Mouse (Mus musculus): ENCODE data around the gene Hspa1l. TPM values are rescaled to one million over a fixed set of nuclear protein-coding genes. Genes with fewer than 3 reads are reported as not detected.
"Not testable (repeated sequence)": the region's sequence is repeated elsewhere in the genome, so short reads cannot be mapped to it uniquely, and the experiment has no call there.

Gene Hspa1l
- total RNA-seq, 2 experiments from 2014 or later: 0.22 TPM; not detected in 1

DNA sequence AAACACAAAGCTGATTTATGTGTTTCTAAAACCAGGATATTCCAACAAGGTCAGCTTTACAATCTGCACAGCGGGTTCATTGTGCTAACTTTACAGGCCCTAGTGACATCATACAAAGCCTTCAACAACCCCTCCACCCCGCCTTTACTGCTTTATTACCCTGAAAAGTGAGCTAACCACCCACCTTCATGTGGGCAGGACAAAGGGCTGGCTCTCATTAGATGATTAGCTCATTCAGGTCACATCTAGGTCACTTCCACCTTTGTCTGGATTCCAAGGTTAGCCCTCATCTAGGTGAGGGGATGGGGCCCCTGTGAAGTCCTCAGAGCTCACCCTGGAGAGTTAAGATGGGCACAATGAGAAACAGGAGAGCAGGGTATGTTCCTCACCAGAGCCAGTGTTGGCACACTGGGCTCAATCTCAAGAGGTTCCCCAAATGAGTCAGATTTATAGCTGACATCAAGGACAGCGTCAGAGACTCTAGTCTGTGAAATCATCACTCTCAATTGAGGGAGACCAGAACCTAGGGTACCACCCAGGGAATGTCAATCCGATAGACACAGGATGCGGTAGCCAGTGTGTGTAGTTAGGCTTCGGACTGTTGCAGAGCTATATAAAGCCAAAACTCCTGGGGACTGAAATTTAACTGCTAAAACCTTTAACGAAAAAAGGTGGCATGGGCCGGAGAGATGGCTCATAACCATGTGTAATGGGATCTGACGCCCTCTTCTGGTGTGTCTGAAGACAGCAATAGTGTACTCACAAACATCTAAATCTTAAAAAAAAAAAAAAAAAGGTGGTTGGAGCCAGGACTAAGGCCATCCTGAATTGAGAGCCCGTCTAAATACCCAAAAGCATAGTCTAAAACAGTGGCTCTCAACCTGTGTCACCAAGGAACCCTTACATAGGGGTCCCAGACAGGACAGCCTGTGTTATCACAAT is 21.7 kb upstream of the Hspa1l start:
- intact Hi-C loops (cut with DNase I): no loop called here
- DNase-seq: no peak

DNA sequence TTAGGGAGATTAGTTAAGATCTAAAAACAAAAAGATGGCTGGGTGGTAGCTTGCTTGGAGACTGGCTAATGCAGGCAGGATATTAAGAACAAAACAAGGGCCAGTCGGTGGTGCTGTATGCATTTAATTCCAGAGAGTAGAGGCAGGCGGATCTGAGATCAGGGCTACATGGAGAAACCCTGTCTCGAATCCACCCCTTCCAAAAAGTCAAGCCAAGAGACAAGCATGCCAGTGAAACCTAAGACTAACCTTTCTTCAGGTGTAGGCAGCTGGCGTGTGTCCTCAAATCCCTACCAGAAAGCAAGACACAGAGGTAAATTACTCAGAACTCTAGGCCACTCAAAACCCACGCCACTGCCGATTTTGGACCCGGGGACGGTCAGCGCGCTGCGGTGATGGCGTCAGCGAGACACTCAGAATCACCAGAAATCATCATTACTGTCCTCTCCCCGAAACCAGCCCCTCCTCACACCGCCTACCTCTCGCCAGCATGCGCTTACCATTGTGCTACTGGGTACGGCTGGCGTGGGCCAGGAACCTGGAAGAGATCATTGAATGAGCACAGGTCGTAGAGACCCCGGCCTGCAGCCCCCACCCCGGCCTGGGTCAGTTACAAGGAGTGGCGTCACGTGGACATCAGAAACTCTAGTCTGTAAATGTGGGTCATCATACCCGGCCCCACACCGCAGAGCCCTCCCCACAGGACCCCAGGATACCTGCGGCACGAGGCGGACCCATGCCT is 20.7 kb upstream of the Hspa1l start:
- no peak for DNase-seq

DNA sequence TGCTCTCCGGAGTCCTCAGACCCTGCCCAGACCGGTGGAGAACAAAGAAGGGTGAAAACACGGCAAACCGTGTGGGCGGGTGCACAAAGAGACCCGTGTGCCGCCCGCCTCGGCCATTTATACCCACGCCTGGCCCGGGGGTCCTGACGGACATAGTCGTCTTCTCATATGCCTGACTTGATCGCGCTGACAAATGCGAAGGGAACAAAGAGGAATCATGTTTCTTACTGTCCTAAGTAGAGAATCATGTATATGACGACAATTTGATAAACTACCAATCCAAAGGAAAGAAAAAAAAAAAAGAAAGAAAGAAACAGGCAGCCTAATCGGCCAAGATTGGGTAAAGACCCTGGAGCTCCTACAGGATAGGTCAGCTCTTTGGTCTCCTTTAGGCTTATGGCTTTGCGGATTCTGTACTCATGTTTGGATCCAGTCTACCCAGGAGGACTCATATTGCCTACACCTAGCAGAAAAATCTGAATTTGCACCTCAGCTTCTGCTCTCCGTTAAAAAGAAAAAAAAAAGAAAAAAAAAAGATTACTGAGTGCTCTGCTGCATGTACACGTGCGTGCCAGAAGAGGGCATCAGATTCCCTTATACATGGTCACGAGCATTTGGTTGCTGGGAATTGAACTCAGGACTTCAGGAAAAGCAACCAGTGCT is 20.0 kb upstream of the Hspa1l start:
- DNase-seq: peak; percentile 86
- intact Hi-C loops (cut with DNase I): no loop called here

More for the DNA sequence above, 20.7 kb upstream of the Hspa1l start:
- intact Hi-C loops (cut with DNase I): no loop called here

DNA sequence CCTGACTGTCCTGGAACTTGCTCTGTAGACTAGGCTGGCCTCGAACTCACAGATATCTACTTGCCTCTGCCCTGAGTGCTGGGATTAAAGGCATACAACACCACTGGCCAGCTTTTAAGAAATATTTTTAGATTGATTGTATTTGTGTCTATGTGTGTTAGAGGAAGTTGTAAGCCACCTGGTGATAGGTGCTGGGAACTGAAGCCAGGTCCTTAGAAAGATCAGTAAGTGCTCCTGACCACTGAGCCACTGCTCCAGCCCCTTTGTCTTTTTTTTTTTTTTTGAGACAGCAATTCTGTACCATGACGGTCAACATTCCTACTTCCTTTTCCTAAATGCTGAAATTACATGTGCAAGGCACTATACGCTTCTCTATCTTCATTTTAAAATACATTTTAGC is 19.2 kb upstream of the Hspa1l start:
- intact Hi-C loops (cut with DNase I): no loop called here

DNA sequence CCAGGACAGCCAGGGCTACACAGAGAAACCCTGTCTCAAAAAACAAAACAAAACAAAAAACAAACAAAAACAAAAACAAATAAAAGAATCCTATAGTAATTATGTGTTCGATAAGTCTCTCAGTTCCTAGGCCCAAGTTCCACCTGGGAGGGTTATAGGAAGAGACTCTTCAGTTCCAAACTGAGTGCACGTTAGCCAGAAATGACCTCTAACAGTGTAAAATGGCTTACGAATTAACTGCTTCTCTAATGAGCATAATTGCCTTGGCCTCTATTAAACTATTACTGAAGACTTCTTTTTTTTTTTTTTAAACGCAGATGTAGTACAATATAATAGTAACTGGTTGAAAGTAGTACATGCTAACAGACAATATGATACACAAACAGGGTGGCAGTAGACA is 18.6 kb upstream of the Hspa1l start:
- DNase-seq: no peak
- intact Hi-C loops (cut with DNase I): no loop called here

More for the DNA sequence above, 19.2 kb upstream of the Hspa1l start:
- DNase-seq: no peak

DNA sequence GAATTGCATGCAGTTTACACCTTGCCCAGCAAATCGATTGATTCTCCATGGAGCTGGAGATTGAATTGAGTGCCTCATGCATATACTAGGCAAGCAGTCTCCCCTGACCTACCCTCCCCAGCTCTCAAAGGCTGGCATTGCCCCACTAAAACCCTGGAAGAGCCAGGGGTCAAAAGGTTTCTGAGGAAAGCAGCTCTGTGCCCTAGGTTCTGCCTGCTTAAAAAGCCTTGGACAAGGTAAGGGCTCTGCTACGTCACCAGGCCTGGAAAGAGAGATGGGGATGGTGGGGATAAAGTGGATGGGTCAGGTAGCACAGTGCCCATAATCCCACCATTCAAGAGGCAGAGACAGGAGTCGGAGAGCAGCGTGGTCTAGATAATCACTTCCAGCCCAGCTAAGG is 17.7 kb upstream of the Hspa1l start:
- no peak for DNase-seq
- intact Hi-C loops (cut with DNase I): no loop called here

DNA sequence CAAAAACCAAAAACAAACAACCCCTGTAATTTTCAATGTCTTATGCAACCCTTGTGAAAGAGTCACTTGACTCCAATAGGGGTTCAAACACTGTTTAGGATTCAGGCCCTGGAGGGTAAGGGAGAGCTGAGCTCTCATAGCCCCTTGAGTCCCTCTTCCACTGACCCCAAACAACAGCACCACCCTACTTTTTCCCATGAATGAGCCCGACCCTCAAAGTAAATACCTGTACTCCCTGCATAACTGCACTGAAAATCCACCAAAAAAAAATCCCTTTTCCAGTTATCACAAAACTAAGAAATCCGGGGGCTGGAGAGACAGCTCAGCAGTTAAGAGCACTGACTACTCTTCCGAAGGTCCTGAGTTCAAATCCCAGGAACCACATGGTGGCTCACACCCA is 16.6 kb upstream of the Hspa1l start:
- no peak for DNase-seq
- intact Hi-C loops (cut with DNase I): no loop called here

DNA sequence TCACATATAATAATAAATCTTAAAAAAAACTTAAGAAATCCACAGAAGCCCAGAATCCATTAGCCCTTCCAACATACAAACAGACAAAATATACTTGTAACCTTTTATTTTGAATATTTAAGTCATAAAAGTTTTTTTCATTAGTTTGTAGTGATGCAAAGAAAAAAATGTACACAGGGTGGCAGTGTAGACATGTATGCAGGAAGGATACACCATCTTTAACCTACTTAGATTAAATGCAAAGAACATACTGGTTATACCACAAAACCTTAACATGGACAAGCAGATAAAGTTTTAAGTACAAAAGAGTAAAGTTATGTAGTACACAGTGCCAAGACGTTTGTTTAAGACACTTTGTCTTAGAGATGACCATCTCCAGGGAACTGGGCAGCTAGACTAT is 16.2 kb upstream of the Hspa1l start:
- DNase-seq: no peak
- intact Hi-C loops (cut with DNase I): no loop called here

DNA sequence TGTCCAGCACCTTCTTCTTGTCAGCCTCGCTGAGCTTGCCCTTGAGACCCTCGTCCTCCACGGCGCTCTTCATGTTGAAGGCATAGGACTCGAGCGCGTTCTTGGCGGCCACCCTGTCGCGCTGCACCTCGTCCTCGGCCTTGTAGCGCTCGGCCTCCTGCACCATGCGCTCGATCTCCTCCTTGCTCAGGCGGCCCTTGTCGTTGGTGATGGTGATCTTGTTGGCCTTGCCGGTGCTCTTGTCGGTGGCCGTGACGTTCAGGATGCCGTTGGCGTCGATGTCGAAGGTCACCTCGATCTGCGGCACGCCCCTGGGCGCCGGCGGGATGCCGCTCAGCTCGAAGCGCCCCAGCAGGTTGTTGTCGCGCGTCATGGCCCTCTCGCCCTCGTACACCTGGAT is 15.2 kb upstream of the Hspa1l start:
- intact Hi-C loops (cut with DNase I); DNase-seq: not testable (repeated sequence)

DNA sequence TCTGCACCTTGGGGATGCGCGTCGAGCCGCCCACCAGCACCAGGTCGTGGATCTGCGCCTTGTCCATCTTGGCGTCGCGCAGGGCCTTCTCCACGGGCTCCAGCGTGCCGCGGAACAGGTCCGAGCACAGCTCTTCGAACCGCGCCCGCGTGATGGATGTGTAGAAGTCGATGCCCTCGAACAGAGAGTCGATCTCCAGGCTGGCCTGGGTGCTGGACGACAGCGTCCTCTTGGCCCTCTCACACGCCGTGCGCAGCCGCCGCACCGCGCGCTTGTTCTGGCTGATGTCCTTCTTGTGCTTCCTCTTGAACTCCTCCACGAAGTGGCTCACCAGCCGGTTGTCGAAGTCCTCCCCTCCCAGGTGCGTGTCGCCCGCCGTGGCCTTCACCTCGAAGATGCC is 14.5 kb upstream of the Hspa1l start:
- intact Hi-C loops (cut with DNase I); DNase-seq: not testable (repeated sequence)

DNA sequence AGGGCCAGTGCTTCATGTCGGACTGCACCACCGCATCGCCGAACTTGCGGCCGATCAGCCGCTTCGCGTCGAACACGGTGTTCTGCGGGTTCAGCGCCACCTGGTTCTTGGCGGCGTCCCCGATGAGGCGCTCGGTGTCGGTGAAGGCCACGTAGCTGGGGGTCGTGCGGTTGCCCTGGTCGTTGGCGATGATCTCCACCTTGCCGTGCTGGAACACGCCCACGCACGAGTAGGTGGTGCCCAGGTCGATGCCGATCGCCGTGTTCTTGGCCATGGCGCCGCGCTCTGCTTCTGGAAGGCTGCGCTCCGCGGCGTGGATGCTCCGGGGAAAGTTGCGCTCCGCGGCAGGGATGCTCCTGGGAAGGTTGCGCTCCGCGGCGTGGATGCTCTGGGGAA is 13.8 kb upstream of the Hspa1l start:
- intact Hi-C loops (cut with DNase I): not testable (repeated sequence)

DNA sequence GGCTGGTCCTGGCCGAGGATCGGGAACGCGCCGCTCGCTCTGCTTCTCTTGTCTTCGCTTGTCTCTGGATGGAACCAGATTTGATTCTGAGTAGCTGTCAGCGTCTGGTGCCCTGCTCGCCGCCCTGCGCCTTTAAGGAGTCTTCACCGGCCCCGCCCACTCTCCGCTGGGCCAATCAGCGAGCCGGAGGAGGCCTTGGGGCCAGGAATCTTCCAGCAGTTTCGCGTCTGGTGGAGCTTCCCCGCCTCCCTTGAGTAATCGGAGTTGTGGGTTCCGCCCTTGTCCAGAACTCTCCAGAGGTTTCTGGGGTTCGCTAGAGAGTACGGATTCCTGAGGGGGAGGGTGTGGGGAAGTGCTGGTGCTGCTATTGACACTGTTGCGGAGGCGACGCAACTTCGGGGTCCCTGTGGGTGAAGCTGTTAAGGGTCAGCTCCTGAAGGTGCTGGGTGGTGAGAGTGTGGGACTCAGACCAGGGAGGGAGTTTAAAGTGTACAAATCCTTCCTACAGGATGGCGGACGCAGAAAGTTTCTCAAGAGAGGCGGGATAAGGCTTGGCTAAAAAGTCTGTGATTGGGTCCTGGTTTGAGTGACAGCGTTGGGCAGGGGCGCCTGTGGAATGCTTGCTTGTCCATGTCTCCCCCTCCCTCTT is 13.2 kb upstream of the Hspa1l start, which contains the start of gene Hspa1b:
Hspa1b (minus strand) TSS at position 109 of the 649 bp plus-strand sequence.
- intact Hi-C loops (cut with DNase I): not testable (repeated sequence)
- DNase-seq: peak; percentile 69

More for the DNA sequence above, 13.8 kb upstream of the Hspa1l start:
- DNase-seq: not testable (repeated sequence)

DNA sequence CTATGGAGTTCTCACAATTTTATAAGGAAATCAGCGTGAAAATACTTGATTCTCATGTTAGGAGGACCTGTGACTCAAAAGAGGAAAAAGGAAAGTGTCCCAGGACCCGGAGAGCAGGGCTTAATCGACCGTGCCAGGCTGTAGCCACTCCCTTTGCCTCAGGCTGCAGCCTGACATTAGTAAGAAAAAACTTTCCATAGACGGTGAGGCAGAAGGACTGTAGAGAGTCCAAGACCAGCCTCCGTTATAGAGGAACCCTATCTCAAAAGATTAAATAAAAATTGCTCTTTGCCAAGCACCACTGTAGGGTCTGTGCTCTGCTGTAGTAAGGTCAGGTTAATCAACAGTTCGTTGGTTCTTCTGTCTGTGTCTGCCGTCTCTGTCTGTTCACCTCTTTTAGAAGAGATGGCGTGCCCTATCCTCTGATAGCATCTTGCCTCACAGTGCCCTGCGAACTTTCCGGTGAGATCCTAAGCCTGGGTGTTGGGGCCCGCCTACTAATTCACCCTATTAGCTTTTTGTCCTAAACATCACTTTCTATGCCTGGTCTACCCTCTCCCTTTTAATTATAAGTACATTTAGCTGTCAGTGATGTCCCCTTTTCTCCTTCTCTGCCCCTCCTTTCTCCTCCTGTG is 12.5 kb upstream of the Hspa1l start:
- no peak for DNase-seq
- intact Hi-C loops (cut with DNase I): no loop called here

DNA sequence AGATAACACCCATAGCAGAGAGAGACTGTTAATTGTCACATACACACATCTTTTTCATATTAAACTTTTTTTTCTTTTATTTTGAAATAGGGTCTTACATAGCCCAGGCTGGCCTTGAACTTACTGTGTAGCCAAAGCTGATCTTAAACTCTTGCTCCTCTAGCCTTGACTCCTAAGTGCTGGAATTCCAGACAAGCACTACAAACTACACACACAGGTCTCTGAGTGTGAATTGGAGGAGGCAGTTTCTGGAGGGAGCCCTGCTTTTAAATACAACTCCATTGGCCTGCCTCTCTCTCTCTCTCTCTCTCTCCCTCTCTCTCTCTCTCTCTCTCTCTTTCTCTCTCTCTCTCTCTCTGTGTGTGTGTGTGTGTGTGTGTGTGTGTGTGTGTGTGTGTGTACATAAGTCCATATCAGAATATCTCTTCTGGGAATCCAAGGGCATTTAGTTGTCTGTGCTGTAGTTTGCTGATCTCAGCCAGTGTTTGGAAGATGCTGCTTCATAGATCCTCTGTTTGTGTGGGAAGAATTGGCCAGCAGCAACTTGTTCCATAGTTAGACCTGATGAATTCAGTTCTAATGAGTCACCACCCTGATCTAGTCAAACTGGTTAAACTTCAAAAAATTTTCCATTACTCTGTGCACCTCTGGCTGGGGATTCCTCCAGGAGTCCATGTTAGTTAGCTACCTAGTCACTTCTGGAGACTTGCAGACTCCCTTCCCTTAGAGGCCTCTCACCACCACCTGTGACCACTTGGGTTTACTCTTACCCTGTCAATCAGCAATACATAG is 11.6 kb upstream of the Hspa1l start:
- intact Hi-C loops (cut with DNase I): no loop called here
- DNase-seq: no peak

DNA sequence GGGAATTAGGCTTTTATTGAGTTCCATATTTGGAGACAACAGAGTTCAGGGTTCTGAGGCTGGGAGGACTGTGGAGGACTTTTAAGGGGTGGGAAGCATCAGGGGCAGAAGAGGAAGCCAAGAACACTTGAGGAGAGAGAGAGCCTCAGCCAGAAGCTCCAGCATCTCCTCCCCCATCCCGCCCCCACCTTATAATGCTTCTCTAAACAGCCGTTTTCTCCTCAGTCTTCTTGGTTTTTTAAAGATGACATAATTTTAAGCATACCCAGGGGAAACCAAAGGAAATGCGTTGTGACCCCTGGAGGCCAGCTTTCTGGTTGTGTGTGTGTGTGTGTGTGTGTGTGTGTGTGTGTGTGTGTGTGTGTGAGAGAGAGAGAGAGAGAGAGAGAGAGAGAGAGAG is 10.4 kb upstream of the Hspa1l start:
- no peak for DNase-seq
- intact Hi-C loops (cut with DNase I): no loop called here

DNA sequence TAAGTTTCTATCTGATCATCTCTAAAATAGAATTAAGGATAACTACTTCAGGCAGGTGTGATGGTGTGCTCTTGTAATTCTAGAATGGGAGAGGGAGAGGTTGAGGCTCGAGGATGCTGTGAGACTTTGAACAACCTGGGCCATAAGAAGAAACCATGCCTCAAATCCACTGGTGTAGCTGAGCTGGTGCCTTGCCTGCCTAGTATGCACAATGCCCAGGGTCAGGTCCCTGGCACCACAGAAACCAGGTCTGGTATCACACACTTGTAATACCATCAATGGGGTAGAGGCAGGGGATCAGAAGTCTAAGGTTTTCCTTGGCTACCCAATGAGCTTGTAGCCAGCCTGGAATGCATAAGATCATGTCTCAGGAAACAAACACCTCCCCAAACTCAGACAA is 9.7 kb upstream of the Hspa1l start:
- intact Hi-C loops (cut with DNase I): no loop called here

DNA sequence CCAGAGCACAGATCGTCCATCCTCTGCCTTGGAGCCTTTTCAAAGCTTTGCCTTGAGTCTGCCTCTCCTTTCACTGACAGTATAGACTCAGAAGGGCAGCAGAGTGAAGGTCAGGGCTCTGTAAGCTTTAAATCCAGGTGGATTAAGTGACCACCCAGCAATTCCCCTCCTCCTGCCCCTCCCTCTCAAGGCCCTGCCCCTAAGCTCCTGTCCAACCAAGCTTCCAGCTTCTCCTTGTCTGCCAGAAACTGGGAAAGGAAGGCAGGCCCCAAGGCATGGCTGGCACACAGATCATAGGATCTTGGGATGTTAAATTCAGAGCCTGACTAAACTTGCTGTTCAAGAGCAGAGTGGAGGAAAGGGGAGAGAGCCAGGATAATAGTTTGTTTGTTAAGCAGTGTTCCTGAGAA is 7.9 kb upstream of the Hspa1l start:
- intact Hi-C loops (cut with DNase I): no loop called here
- no peak for DNase-seq

More for the DNA sequence above, 9.7 kb upstream of the Hspa1l start:
- DNase-seq: no peak

DNA sequence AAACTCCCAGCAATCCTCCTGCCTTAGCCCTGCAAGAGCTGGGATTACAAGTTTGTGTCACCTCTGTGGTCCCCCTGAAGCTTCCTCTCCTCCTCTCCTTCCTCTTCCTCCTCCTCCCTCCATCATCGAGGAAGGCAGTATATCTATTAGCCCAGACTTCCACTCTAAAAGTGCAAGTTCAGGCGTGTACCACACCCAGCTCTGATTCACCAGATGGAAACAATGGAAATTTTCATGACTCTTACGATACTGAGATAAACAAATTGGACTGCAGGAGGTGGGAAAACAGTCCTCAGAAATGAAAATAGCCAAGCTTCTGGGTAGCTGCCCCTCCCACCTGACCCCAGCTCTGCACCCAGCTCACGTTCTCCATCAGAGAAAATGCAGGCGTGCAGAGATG is 6.9 kb upstream of the Hspa1l start:
- no peak for DNase-seq
- intact Hi-C loops (cut with DNase I): no loop called here

DNA sequence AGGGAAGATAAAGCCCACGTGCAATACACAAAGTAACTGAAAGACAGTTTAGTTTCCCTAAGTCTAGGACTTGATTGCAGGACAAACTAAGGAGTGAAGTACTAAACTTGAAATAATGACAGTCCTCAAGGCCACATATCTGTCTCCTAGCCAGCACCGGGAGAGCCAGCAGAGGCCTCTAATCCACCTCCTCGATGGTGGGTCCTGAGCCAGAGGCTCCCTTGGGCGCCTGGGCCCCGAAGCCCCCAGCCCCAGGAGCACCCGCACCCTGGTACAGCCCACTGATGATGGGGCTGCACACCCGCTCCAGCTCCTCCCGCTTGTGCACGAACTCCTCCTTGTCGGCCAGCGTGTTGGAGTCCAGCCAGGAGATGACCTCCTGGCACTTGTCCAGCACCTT is 2.7 kb upstream of the Hspa1l start, which contains the start of gene Gm20481:
Gm20481 (plus strand) TSS at position 91 of the 400 bp plus-strand sequence.
- intact Hi-C loops (cut with DNase I); DNase-seq: not testable (repeated sequence)

Data from left cerebral cortex, postnatal 4 days (tissue).